Mouse (Mus musculus): ENCODE data around the gene Traf3ip2.

Gene Traf3ip2

GRCm38 (mm10) chr10:39633379-39633778 lies 20.6 kb downstream of the Traf3ip2 start:
- no peak for DNase-seq (ENCODE audit: low spot score in 2 of 2)

GRCm38 (mm10) chr10:39634423-39635101 lies 21.8 kb downstream of the Traf3ip2 start:
- DNase-seq (ENCODE audit: low spot score in 2 of 2), result no peak

- no peak for DNase-seq (ENCODE audit: low spot score in 2 of 2)
Measured at GRCm38 (mm10) chr10:39638862-39639261, 26.1 kb downstream of the Traf3ip2 start.

GRCm38 (mm10) chr10:39639783-39640182 lies 27.0 kb downstream of the Traf3ip2 start:
- no peak for DNase-seq (ENCODE audit: low spot score in 2 of 2)

GRCm38 (mm10) chr10:39640817-39641226 lies 28.1 kb downstream of the Traf3ip2 start:
- DNase-seq (ENCODE audit: low spot score in 2 of 2), result no peak

GRCm38 (mm10) chr10:39645789-39646628 lies 33.3 kb downstream of the Traf3ip2 start:
- DNase-seq (ENCODE audit: low spot score in 2 of 2), result no peak

GRCm38 (mm10) chr10:39646629-39647019 lies 33.9 kb downstream of the Traf3ip2 start:
- no peak for DNase-seq (ENCODE audit: low spot score in 2 of 2)

- no peak for DNase-seq (ENCODE audit: low spot score in 2 of 2)
Measured at GRCm38 (mm10) chr10:39647118-39647517, 34.4 kb downstream of the Traf3ip2 start.

GRCm38 (mm10) chr10:39648278-39648677 lies 35.5 kb downstream of the Traf3ip2 start:
- no peak for DNase-seq (ENCODE audit: low spot score in 2 of 2)

GRCm38 (mm10) chr10:39649550-39649949 lies 36.8 kb downstream of the Traf3ip2 start:
- DNase-seq (ENCODE audit: low spot score in 2 of 2), result no peak

GRCm38 (mm10) chr10:39650316-39650715 lies 37.6 kb downstream of the Traf3ip2 start:
- no peak for DNase-seq (ENCODE audit: low spot score in 2 of 2)

GRCm38 (mm10) chr10:39654001-39654416 lies 41.3 kb downstream of the Traf3ip2 start:
- DNase-seq (ENCODE audit: low spot score in 2 of 2), result no peak

- DNase-seq (ENCODE audit: low spot score in 2 of 2), result no peak
Measured at GRCm38 (mm10) chr10:39658901-39659410, 46.2 kb downstream of the Traf3ip2 start.

GRCm38 (mm10) chr10:39659411-39660268 lies 46.9 kb downstream of the Traf3ip2 start:
- DNase-seq (ENCODE audit: low spot score in 2 of 2), result no peak

GRCm38 (mm10) chr10:39660269-39660655 lies 47.5 kb downstream of the Traf3ip2 start:
- no peak for DNase-seq (ENCODE audit: low spot score in 2 of 2)

- DNase-seq (ENCODE audit: low spot score in 2 of 2), result no peak
Measured at GRCm38 (mm10) chr10:39660698-39661097, 48.0 kb downstream of the Traf3ip2 start.

- no peak for DNase-seq (ENCODE audit: low spot score in 2 of 2)
Measured at GRCm38 (mm10) chr10:39665071-39665502, 52.4 kb downstream of the Traf3ip2 start.

- no peak for DNase-seq (ENCODE audit: low spot score in 2 of 2)
Measured at GRCm38 (mm10) chr10:39666027-39666426, 53.3 kb downstream of the Traf3ip2 start.

GRCm38 (mm10) chr10:39671451-39671850 lies 58.7 kb downstream of the Traf3ip2 start:
- no peak for DNase-seq (ENCODE audit: low spot score in 2 of 2)

- DNase-seq (ENCODE audit: low spot score in 2 of 2), result no peak
Measured at GRCm38 (mm10) chr10:39672547-39673051, 59.9 kb downstream of the Traf3ip2 start.

GRCm38 (mm10) chr10:39674106-39674505 lies 61.4 kb downstream of the Traf3ip2 start:
- DNase-seq (ENCODE audit: low spot score in 2 of 2), result no peak

- no peak for DNase-seq (ENCODE audit: low spot score in 2 of 2)
Measured at GRCm38 (mm10) chr10:39674766-39675165, 62.0 kb downstream of the Traf3ip2 start.
